Mouse (Mus musculus) 416B (cell line): ENCODE measurements at regions not wholly inside any gene's neighbourhood (a gene's known extent, or its start where the extent isn't known, plus 50 kb on each side); places are given as distances from the start of the nearest gene placed in this dataset.

ENCODE experiments used
- DNase-seq: peaks from one replicate; pipeline ENCODE4 v3.0.0; 2011; ENCODE audit warnings: low read depth

DNA sequence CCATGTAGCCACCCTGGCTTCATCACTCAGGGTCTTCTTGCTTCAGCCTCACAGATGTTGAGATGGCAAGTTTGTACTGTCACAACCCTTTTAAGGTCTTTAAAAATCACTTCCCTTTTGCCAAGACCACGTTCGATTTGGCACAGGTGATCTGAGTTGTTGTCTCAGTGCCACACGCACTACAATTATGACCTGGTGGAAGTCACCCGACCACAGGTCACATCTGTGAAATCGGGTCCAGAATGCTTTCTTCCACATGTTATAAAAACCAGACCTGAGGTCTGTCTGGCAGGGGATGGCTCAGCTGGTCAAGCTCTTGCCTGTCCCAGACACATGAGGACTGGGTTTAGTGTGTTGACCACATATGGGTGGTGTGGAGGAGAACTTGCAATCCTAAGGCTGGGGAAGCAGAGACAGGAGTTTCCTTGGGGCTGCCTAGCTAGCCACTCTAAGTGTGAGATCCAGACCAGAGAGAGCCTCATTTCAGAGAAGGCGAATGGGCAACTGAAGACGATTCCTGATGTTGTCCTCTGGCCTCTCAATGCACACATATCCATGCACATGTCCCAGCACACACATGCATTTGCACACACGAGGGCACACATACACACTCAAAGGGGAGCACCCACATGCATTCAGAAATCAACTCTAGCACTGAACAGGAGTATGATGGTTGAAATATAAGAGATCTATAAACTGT is 176.4 kb downstream of the Foxo1 start:
- no peak for DNase-seq

- peak; percentile 65 for DNase-seq
These were observed 175.7 kb downstream of the Foxo1 start for GRCm38 (mm10) chr3:52443856-52444255.

- no peak for DNase-seq
These were observed 161.0 kb downstream of the Foxo1 start for GRCm38 (mm10) chr3:52429014-52429589.

- no peak for DNase-seq
These were observed 154.7 kb downstream of the Foxo1 start for GRCm38 (mm10) chr3:52422826-52423225.

GRCm38 (mm10) chr3:52416261-52416660 is 148.1 kb downstream of the Foxo1 start:
- DNase-seq = no peak

- no peak for DNase-seq
These were observed 147.2 kb downstream of the Foxo1 start for GRCm38 (mm10) chr3:52415361-52415760.

- no peak for DNase-seq
These were observed 145.9 kb downstream of the Foxo1 start for GRCm38 (mm10) chr3:52414017-52414416.

GRCm38 (mm10) chr3:52413187-52413746 is 145.1 kb downstream of the Foxo1 start:
- DNase-seq = no peak

DNA sequence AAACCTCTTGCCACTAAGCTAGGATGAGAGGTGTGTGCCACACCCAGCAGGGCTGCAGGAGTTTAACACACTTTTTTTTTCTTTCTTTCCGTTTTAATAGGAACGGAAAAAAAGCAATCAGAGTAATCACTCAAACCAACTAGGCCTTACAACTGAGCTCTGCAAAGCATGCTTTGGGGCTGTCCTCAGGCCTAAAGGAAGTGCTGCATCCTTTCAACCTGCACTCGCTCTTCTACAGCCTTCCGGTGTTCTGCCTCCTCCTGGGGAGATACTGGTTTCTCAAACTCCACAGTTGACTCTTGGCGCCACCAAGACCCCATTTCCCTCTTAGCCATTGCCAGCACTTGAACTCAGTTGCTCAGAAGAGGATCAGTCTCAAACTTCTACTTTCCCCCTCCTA is 143.2 kb downstream of the Foxo1 start:
- DNase-seq = no peak

- no peak for DNase-seq
These were observed 141.3 kb downstream of the Foxo1 start for GRCm38 (mm10) chr3:52409465-52409864.

- DNase-seq = no peak
These were observed 138.7 kb downstream of the Foxo1 start for GRCm38 (mm10) chr3:52406778-52407318.

DNA sequence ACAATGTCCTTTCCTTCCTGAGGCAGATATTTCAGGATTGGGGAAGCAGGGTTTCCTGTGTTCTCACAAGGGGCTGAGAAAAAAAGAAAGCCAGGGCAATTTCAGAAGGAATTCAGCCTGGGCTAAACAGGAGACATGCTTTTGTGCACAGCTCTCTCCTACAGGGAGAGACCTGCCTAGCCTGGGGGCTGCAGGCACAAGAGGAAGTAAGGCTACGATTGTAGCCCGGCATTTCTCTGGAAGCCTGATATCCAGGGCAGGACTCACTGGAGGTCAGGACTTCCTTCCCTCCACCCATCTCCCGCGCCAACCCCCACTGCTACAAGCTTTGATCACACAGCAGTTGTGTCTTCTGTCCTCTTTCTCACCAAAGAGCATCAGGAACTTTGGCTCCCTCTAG is 136.5 kb downstream of the Foxo1 start:
- DNase-seq = no peak

DNA sequence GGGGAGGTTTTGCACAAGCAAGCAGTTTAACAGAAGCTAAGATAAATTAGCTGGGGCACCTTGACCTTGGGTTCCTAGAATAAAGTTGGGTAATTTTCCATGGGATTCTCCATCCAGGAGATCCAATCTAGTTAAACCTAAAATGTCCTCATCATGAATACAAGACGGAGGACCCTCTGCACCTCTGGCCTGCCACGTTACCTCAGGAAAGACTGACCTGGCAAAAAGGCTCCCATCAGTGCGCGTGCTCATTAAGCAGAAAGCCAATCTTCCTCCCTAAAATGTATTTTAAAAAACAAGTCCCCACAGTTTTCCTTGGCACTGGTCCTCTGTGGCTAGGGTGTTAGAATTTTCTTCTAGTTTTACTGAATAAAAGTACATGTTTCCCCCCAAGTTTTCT is 134.9 kb downstream of the Foxo1 start:
- no peak for DNase-seq
